Mouse (Mus musculus) CD8-positive naive resting alpha-beta T cell, adult 57 days (primary cell): ENCODE results near the gene Gm7324. TPM values are rescaled to one million over a fixed set of nuclear protein-coding genes. Genes with fewer than 3 reads are reported as not detected.

ENCODE experiments used
- total RNA-seq: library from RNA; stranded (reverse); gene quantifications from one replicate; pipeline ENCODE4 v1.2.4, GENCODE M21; 2023

Gm7324 gene
- 1.4 TPM for total RNA-seq

GRCm38 (mm10) chr14:43697621-43698020, at the start of gene Gm7324:
Gene Gm7324 (plus strand): TSS chr14:43697828.

GRCm38 (mm10) chr14:43677099-43677498, 20.5 kb upstream of the Gm7324 start, which contains the start of gene Gm8165:
Gene Gm8165 (minus strand): TSS chr14:43677199.

GRCm38 (mm10) chr14:43727385-43727784, 29.8 kb downstream of the Gm7324 start, which contains the start of gene Gm16506:
Gene Gm16506 (minus strand): TSS chr14:43727485.

GRCm38 (mm10) chr14:43747566-43747965, 49.9 kb downstream of the Gm7324 start, which contains the start of gene Gm6526:
Gene Gm6526 (plus strand): TSS chr14:43747866.

Other genes starting within 250 kb of the Gm7324 start
- gene Gm5799, start 154.3 kb upstream of the Gm7324 start, total RNA-seq = not detected
- gene Gm17654, start 118.7 kb upstream of the Gm7324 start, total RNA-seq = not detected
- gene Gm10375, start 89.8 kb upstream of the Gm7324 start, total RNA-seq = not detected
- not detected for gene Gm8165, start 20.6 kb upstream of the Gm7324 start, total RNA-seq
- not detected for gene Gm16506, start 29.7 kb downstream of the Gm7324 start, total RNA-seq
- not detected for gene Gm6526, start 50.0 kb downstream of the Gm7324 start, total RNA-seq
- gene Gm8180, start 86.9 kb downstream of the Gm7324 start, total RNA-seq = not detected
- not detected for gene Ear1, start 177.7 kb downstream of the Gm7324 start, total RNA-seq
- gene Ear10, start 225.7 kb downstream of the Gm7324 start, total RNA-seq = not detected
- not detected for gene Gm8113, start 227.6 kb downstream of the Gm7324 start, total RNA-seq